Mouse (Mus musculus) brain, embryonic 14.5 days (tissue): ENCODE measurements around the gene Tbc1d14. TPM values are rescaled to one million over a fixed set of nuclear protein-coding genes. Genes with fewer than 3 reads are reported as not detected.

ENCODE experiments used
- DNase-seq: peaks from one replicate; pipeline ENCODE4 v3.0.0-alpha.2; 2011; ENCODE audit warnings: low read depth
- CTCF ChIP-seq: fragments of 200-500 bp; IDR thresholded peaks from 2 replicates; pipeline ENCODE4 v1.5.1; 2012; ENCODE audit warnings: inconsistent platforms, mild to moderate bottlenecking, moderate library complexity, borderline replicate concordance; ENCODE audit not compliant: insufficient read depth, insufficient read length; ENCODE audit errors: extremely low read depth
- POLR2A ChIP-seq: fragments of 200-500 bp; IDR thresholded peaks from 2 replicates; pipeline ENCODE4 v1.6.1; 2012; ENCODE audit warnings: mild to moderate bottlenecking, inconsistent platforms, borderline replicate concordance; ENCODE audit not compliant: poor library complexity, insufficient read depth, insufficient read length, severe bottlenecking; ENCODE audit errors: extremely low read depth
- polyA plus RNA-seq: library from polyadenylated mRNA; depleted of rRNA; stranded (reverse); fragments of >200 nt; gene quantifications from 2 replicates; pipeline ENCODE4 v1.2.3, GENCODE M21; 2012; rRNA removed

The Tbc1d14 gene
- polyA plus RNA-seq, 1 experiment: 90.2 TPM

GRCm38 (mm10) chr5:36447872-36448271 lies 145.2 kb downstream of the Tbc1d14 start:
- DNase-seq: no peak
- TF ChIP-seq CTCF (no peak), POLR2A (no peak)

- no peak for TF ChIP-seq POLR2A
- TF ChIP-seq CTCF: no peak
- peak; percentile 68 for DNase-seq
These were observed 146.7 kb downstream of the Tbc1d14 start for GRCm38 (mm10) chr5:36446166-36446890.

- TF ChIP-seq POLR2A (no peak), CTCF (no peak)
- peak; percentile 50 for DNase-seq
These were observed 148.0 kb downstream of the Tbc1d14 start for GRCm38 (mm10) chr5:36445028-36445427.

- no peak for DNase-seq
- TF ChIP-seq CTCF (no peak), POLR2A (no peak)
These were observed 148.5 kb downstream of the Tbc1d14 start for GRCm38 (mm10) chr5:36444611-36445010.

- no peak for DNase-seq
- no peak for TF ChIP-seq CTCF
- TF ChIP-seq POLR2A: no peak
These were observed 152.3 kb downstream of the Tbc1d14 start for GRCm38 (mm10) chr5:36440741-36441140.

Other genes with a start within 250 kb of the Tbc1d14 start
- gene Sorcs2, start 195.1 kb downstream of the Tbc1d14 start, polyA plus RNA-seq: 16.7 and 29.0 TPM in 2 replicates
- 21.4 and 21.9 TPM in 2 replicates for gene Grpel1, start 128.3 kb downstream of the Tbc1d14 start, polyA plus RNA-seq
- gene Tada2b, start 109.0 kb downstream of the Tbc1d14 start, polyA plus RNA-seq: 16.9 and 19.8 TPM in 2 replicates
- gene Ccdc96, start 108.7 kb downstream of the Tbc1d14 start, polyA plus RNA-seq: 2.1 and 3.4 TPM in 2 replicates
- 34.8 and 58.3 TPM in 2 replicates for gene D5Ertd579e, start 102.7 kb upstream of the Tbc1d14 start, polyA plus RNA-seq
- 22.9 and 34.5 TPM in 2 replicates for gene Bloc1s4, start 155.4 kb upstream of the Tbc1d14 start, polyA plus RNA-seq
- gene Mrfap1, start 203.5 kb upstream of the Tbc1d14 start, polyA plus RNA-seq: 169 and 202 TPM in 2 replicates
- 13.8 and 18.1 TPM in 2 replicates for gene Man2b2, start 237.4 kb upstream of the Tbc1d14 start, polyA plus RNA-seq